Mouse (Mus musculus): Measurements from ENCODE around the gene Ica1. TPM values are rescaled to one million over a fixed set of nuclear protein-coding genes. Genes with fewer than 3 reads are reported as not detected.
A peak's percentile ranks its signal among the peaks of the same experiment; 100 is the strongest.

The Ica1 gene
- polyA plus RNA-seq (2015; fragmentation: Nextera tagmentation; extraction: Ambion mirVana): 11.0 and 11.3 TPM in 2 replicates

DNA sequence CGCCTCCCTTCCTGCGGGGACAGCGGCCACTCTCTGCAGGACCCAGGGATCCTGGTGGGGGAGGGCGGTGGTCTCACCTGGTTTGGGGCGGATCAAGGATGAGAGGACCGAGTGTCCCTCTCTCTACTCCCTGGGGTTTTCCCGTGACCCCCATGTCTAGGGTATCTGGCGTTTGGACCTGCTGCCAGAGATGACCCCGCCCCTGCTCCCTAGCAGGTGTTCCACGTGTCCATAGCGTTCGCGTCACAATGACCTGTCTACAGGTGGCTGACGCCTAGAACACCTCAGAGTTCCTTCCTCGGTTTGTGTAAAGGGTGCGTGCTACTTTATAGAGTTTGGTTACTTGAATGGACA is at the start of gene Ica1:
Gene Ica1 (minus strand): TSS at position 193 of the 354 bp plus-strand sequence.
- peak within 1 kb of the TSS; percentile 51 for H3K4me3 ChIP-seq (ENCODE audit: low read depth, low read length)
- H3K9ac ChIP-seq (ENCODE audit: low read depth, low read length): peak within 1 kb of the TSS; percentile 35; the same call in 1 of the 2 replicates
- no peaks in the 10 kb centered on the region for H3K9me3 ChIP-seq (ENCODE audit: control insufficient read depth)
- ATAC-seq: peak; percentile 81
- WGBS: 1% methylated on average over 15 of the region's 16 CpGs
- TF ChIP-seq CTCF (IDR thresholded peaks at IDR 0.05; ENCODE audit: low read depth): no peak
- no peaks in the 10 kb centered on the region for H3K36me3 ChIP-seq (ENCODE audit: control insufficient read depth, insufficient read depth)
- H3K27me3 ChIP-seq (replicated peaks; ENCODE audit: control insufficient read depth, insufficient read depth, low read length): no peaks in the 10 kb centered on the region; the same call in 1 of the 2 replicates
- H3K4me2 ChIP-seq (replicated peaks; ENCODE audit: low read depth): peak within 1 kb of the TSS; percentile 83
- H3K27ac ChIP-seq (ENCODE audit: low read depth, low read length): peak within 1 kb of the TSS; percentile 3; the same call in 1 of the 2 replicates
- no peaks in the 10 kb centered on the region for H3K4me1 ChIP-seq (replicated peaks; ENCODE audit: control insufficient read depth, insufficient read depth, low read length)

DNA sequence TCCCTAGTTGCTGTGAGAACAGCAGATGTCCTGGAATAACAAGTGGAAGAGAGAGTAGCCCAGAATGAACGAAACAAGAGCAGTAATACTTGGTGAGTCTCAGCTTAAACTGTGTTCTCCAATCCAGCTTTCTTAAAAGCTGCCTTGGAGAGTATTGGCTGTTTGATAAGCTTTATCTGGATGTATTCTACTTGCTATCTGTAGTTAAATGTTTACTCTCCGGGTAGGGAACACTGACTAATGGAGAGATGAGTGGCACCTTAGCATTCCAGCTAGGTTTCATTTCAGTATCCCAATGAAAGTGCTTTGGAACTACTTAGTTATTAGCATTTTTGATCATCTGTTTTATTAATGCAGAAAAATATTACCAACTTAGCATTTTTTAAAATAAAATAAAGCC is 41.6 kb upstream of the Ica1 start:
- no peak overlapping the region for H3K9ac ChIP-seq (ENCODE audit: low read depth, low read length)
- H3K9me3 ChIP-seq (ENCODE audit: control insufficient read depth): no peaks in the 10 kb centered on the region
- H3K36me3 ChIP-seq (ENCODE audit: control insufficient read depth, insufficient read depth): no peaks in the 10 kb centered on the region
- H3K4me1 ChIP-seq (replicated peaks; ENCODE audit: control insufficient read depth, insufficient read depth, low read length): no peaks in the 10 kb centered on the region
- H3K4me3 ChIP-seq (ENCODE audit: low read depth, low read length): no peak overlapping the region
- H3K4me2 ChIP-seq (replicated peaks; ENCODE audit: low read depth): no peak overlapping the region
- no peak for ATAC-seq
- H3K27ac ChIP-seq (ENCODE audit: low read depth, low read length): no peak overlapping the region
- H3K27me3 ChIP-seq (replicated peaks; ENCODE audit: control insufficient read depth, insufficient read depth, low read length): no peaks in the 10 kb centered on the region
- 48% methylated on average over 2 of the region's 2 CpGs for WGBS
- TF ChIP-seq CTCF (IDR thresholded peaks at IDR 0.05; ENCODE audit: low read depth): no peak

DNA sequence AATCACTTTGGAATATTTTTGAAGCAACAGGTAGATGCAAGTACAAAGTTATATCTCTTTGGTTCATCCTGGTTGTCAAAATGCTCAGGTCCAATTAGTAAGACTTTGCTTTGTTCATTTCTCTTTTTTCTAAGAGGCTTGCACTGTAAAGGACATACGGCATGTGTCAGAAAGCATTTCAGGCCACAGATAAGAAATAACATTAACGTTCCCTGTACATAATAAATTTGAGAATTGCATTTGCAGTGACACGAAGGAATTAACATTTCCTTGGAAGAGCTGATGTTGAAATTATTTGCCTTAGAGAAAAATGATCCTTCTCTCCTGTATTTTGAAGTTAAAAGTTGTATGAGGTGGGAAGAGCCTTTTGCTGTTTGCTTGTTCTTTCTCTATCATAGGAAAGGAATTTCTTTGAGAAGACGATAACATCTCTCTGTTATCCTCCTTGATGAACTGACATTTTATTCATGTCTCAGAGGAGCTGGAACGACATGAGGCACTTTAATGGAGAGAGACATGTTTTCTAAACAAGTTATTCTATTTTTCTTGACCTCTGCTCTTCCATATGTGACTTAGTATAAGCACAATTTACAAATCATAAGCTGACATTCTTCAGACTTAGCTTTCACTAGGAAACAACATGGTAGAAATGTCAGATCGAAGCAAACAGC is 36.2 kb upstream of the Ica1 start:
- Histone ChIP-seq H3K9ac (ENCODE audit: low read depth, low read length) (no peak overlapping the region), H3K36me3 (ENCODE audit: control insufficient read depth, insufficient read depth) (no peaks in the 10 kb centered on the region), H3K27me3 (replicated peaks; ENCODE audit: control insufficient read depth, insufficient read depth, low read length) (no peaks in the 10 kb centered on the region), H3K4me1 (replicated peaks; ENCODE audit: control insufficient read depth, insufficient read depth, low read length) (no peaks in the 10 kb centered on the region), H3K27ac (ENCODE audit: low read depth, low read length) (no peak overlapping the region), H3K4me3 (ENCODE audit: low read depth, low read length) (no peak overlapping the region), H3K4me2 (replicated peaks; ENCODE audit: low read depth) (no peak overlapping the region), H3K9me3 (ENCODE audit: control insufficient read depth) (no peaks in the 10 kb centered on the region)
- no peak for ATAC-seq
- no peak for TF ChIP-seq CTCF (IDR thresholded peaks at IDR 0.05; ENCODE audit: low read depth)
- 62% methylated on average over 6 of the region's 6 CpGs for WGBS

DNA sequence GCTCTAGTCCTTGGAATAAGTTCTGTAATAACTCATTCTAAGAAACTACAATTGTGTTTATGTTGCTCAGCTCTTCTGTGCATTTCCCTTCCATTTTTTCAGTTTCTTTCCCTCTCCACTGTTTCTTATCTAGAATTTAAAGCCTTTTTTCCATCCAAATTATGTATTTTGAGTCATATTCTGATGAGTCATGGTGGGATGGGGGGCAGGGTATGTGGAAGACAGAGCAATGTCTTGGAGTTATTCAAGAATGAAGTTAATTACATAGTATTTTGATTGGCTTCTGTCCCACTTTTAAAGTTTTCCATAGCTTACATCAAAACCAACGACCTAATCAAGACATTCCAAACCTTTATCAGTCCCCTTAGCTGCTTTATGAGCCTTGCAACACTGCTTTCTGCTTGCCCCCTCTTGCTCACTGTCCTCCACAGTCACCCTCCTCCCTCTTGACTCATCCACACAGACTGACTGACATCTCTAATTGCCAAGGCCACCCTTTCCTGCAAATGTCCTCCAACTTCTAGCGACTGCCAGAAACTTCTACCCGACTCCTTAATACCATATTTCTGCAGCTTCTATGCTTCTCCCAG is 24.4 kb upstream of the Ica1 start:
- Histone ChIP-seq H3K4me3 (ENCODE audit: low read depth, low read length) (no peak overlapping the region), H3K27me3 (replicated peaks; ENCODE audit: control insufficient read depth, insufficient read depth, low read length) (no peaks in the 10 kb centered on the region), H3K27ac (ENCODE audit: low read depth, low read length) (no peak overlapping the region), H3K9me3 (ENCODE audit: control insufficient read depth) (no peaks in the 10 kb centered on the region), H3K4me1 (replicated peaks; ENCODE audit: control insufficient read depth, insufficient read depth, low read length) (no peaks in the 10 kb centered on the region), H3K36me3 (ENCODE audit: control insufficient read depth, insufficient read depth) (no peaks in the 10 kb centered on the region), H3K9ac (ENCODE audit: low read depth, low read length) (no peak overlapping the region), H3K4me2 (replicated peaks; ENCODE audit: low read depth) (no peak overlapping the region)
- no peak for ATAC-seq
- TF ChIP-seq CTCF (IDR thresholded peaks at IDR 0.05; ENCODE audit: low read depth): no peak
- 61% methylated on average over 3 of the region's 3 CpGs for WGBS

DNA sequence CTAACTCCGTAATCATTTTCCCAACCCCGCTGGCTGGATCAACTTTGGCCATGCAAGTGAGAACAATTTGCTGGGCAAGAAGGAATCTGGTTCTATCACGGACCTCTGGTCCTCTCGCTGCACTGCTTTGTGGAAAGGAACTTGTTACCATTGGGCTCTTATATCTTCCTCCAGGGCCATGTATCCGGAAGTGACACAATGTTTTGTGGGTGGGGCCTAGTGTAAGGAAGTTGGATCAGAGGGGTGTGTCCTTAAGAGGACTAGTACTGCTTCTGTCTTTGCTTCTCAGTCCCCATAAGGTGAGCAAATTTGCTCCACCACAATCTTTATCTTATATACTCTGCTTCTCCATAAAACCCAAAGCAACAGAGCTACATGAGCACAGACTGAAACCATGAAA is 14.1 kb upstream of the Ica1 start:
- Histone ChIP-seq H3K36me3 (ENCODE audit: control insufficient read depth, insufficient read depth) (no peaks in the 10 kb centered on the region), H3K4me1 (replicated peaks; ENCODE audit: control insufficient read depth, insufficient read depth, low read length) (no peaks in the 10 kb centered on the region), H3K27me3 (replicated peaks; ENCODE audit: control insufficient read depth, insufficient read depth, low read length) (no peaks in the 10 kb centered on the region), H3K4me2 (replicated peaks; ENCODE audit: low read depth) (no peak overlapping the region), H3K9ac (ENCODE audit: low read depth, low read length) (no peak overlapping the region), H3K4me3 (ENCODE audit: low read depth, low read length) (no peak overlapping the region), H3K9me3 (ENCODE audit: control insufficient read depth) (no peaks in the 10 kb centered on the region), H3K27ac (ENCODE audit: low read depth, low read length) (no peak overlapping the region)
- ATAC-seq: no peak
- TF ChIP-seq CTCF (IDR thresholded peaks at IDR 0.05; ENCODE audit: low read depth): no peak
- WGBS: 98% methylated on average over 5 of the region's 5 CpGs

DNA sequence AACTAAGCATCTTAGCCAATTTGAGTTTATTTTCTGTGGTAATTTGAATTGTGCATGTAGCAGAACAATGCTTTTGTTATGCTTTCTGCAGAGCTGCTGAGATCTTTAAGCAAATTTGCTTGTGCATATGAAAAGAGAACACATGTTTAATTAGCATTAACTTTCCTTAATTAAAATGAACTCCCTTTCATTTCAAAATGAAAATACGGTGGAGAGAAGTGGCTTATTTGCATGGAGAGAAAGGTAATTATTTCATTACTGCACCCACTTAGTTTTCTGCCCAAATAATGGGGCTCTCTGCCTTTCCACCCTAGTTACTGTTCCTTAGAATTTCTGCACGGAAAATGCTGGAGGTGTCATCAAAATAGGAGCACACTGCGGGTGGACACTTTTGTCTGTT is 13.5 kb upstream of the Ica1 start:
- Histone ChIP-seq H3K27ac (ENCODE audit: low read depth, low read length) (no peak overlapping the region), H3K27me3 (replicated peaks; ENCODE audit: control insufficient read depth, insufficient read depth, low read length) (no peaks in the 10 kb centered on the region), H3K4me2 (replicated peaks; ENCODE audit: low read depth) (no peak overlapping the region), H3K36me3 (ENCODE audit: control insufficient read depth, insufficient read depth) (no peaks in the 10 kb centered on the region), H3K9ac (ENCODE audit: low read depth, low read length) (no peak overlapping the region), H3K4me1 (replicated peaks; ENCODE audit: control insufficient read depth, insufficient read depth, low read length) (no peaks in the 10 kb centered on the region), H3K9me3 (ENCODE audit: control insufficient read depth) (no peaks in the 10 kb centered on the region), H3K4me3 (ENCODE audit: low read depth, low read length) (no peak overlapping the region)
- TF ChIP-seq CTCF (IDR thresholded peaks at IDR 0.05; ENCODE audit: low read depth): no peak
- 80% methylated on average over 3 of the region's 3 CpGs for WGBS
- ATAC-seq: no peak

All from intestine, postnatal 0 days (tissue).